Mouse (Mus musculus) heart, adult 8-10 months (tissue): ENCODE results near the gene Il11ra1. TPM values are rescaled to one million over a fixed set of nuclear protein-coding genes. Genes with fewer than 3 reads are reported as not detected.
A peak's percentile ranks its signal among the peaks of the same experiment; 100 is the strongest.
"Not testable (repeated sequence)": the region's sequence is repeated elsewhere in the genome, so short reads cannot be mapped to it uniquely, and the experiment has no call there.

Experiments
- DNase-seq: peaks from one replicate; pipeline ENCODE4 v3.0.0; 2022; ENCODE audit warnings: low spot score
- total RNA-seq, 4 experiments: library from RNA; stranded (reverse); gene quantifications; 2 replicates each; pipeline ENCODE4 v1.2.4; 2022

The Il11ra1 gene
- 100 to 1,000 TPM in 3 of 4 experiments, 10 to 100 TPM in 1; 95.9 to 110 (median 104) TPM for total RNA-seq

- DNase-seq, result not testable (repeated sequence)
These were observed at the start of gene Il11ra1 for GRCm38 (mm10) chr4:41699783-41700182. TSS of gene Il11ra1 (plus strand) at chr4:41699989.

- DNase-seq, result peak; percentile 51
These were observed 46.5 kb upstream of the Il11ra1 start for GRCm38 (mm10) chr4:41653296-41653695.

GRCm38 (mm10) chr4:41653730-41654129 is 46.1 kb upstream of the Il11ra1 start:
- no peak for DNase-seq

- DNase-seq, result peak; percentile 33
These were observed 45.6 kb upstream of the Il11ra1 start for GRCm38 (mm10) chr4:41654217-41654616.

- DNase-seq, result no peak
These were observed 44.3 kb upstream of the Il11ra1 start for GRCm38 (mm10) chr4:41655525-41655924.

GRCm38 (mm10) chr4:41658566-41659384 is 41.0 kb upstream of the Il11ra1 start:
- no peak for DNase-seq

GRCm38 (mm10) chr4:41659556-41659955 is 40.2 kb upstream of the Il11ra1 start:
- no peak for DNase-seq

GRCm38 (mm10) chr4:41660851-41661430 is 38.8 kb upstream of the Il11ra1 start:
- DNase-seq, result no peak

- DNase-seq, result no peak
These were observed 37.1 kb upstream of the Il11ra1 start for GRCm38 (mm10) chr4:41662723-41663122.

- DNase-seq, result no peak
These were observed 36.2 kb upstream of the Il11ra1 start for GRCm38 (mm10) chr4:41663614-41664013.

- no peak for DNase-seq
These were observed 35.3 kb upstream of the Il11ra1 start for GRCm38 (mm10) chr4:41664533-41664932.

GRCm38 (mm10) chr4:41665009-41665675 is 34.6 kb upstream of the Il11ra1 start:
- DNase-seq, result no peak

- DNase-seq, result no peak
These were observed 33.1 kb upstream of the Il11ra1 start for GRCm38 (mm10) chr4:41666646-41667045.

- no peak for DNase-seq
These were observed 29.0 kb upstream of the Il11ra1 start for GRCm38 (mm10) chr4:41670836-41671235.

GRCm38 (mm10) chr4:41671500-41671899 is 28.3 kb upstream of the Il11ra1 start:
- no peak for DNase-seq

- no peak for DNase-seq
These were observed 27.8 kb upstream of the Il11ra1 start for GRCm38 (mm10) chr4:41671963-41672480.

- DNase-seq, result no peak
These were observed 27.2 kb upstream of the Il11ra1 start for GRCm38 (mm10) chr4:41672522-41672963.

- no peak for DNase-seq
These were observed 26.6 kb upstream of the Il11ra1 start for GRCm38 (mm10) chr4:41673186-41673585.

- no peak for DNase-seq
These were observed 23.4 kb upstream of the Il11ra1 start for GRCm38 (mm10) chr4:41676248-41677005.

GRCm38 (mm10) chr4:41677006-41677629 is 22.7 kb upstream of the Il11ra1 start:
- no peak for DNase-seq

- DNase-seq, result no peak
These were observed 20.9 kb upstream of the Il11ra1 start for GRCm38 (mm10) chr4:41678863-41679262.
